Mouse (Mus musculus): ENCODE data around the gene Ptpn1. TPM values are rescaled to one million over a fixed set of nuclear protein-coding genes. Genes with fewer than 3 reads are reported as not detected.

The Ptpn1 gene
- polyA plus RNA-seq, 1 experiment from 2014 or later: 50.8 TPM

DNA sequence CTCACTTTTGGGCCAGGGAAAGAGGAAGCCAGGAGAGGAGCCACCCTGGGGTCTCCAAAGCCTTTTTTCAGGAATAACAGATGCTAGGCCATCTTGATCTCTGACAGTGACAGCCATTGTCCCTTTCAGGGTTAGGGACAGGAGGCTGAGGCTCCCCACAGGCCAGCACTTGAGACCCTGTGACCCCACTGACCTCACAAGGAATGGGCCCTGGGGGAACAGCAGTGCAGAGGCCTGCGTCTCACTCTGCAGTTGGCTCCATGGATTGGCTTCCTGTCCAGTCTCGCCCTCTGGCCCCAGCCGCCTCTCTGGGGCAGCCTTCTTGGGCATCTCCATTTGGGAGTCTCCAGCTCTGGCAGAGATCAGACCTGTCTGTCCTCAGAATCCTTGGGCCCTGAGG lies 76.3 kb downstream of the Ptpn1 start:
- H3K27me3 ChIP-seq (ENCODE audit: control insufficient read depth, insufficient read depth, low read length): no peaks in the 10 kb centered on the region
- no peak for ATAC-seq (replicated peaks; ENCODE audit: extremely low read depth, insufficient read depth, low FRiP score)
- H3K4me2 ChIP-seq (ENCODE audit: low read depth, low read length): no peak overlapping the region
- peaks cover 14% of the 10 kb centered on the region for H3K4me1 ChIP-seq (ENCODE audit: control insufficient read depth, insufficient read depth, low read length)
- H3K9me3 ChIP-seq (replicated peaks; ENCODE audit: control insufficient read depth, low read length): no peaks in the 10 kb centered on the region
- no peak overlapping the region for H3K27ac ChIP-seq (ENCODE audit: low read length)
- H3K4me3 ChIP-seq (ENCODE audit: low read length): no peak overlapping the region
- no peak overlapping the region for H3K9ac ChIP-seq (ENCODE audit: low read length)
- no peaks in the 10 kb centered on the region for H3K36me3 ChIP-seq (ENCODE audit: control insufficient read depth, insufficient read depth)
- 95% methylated on average over 3 of the region's 3 CpGs for WGBS

DNA sequence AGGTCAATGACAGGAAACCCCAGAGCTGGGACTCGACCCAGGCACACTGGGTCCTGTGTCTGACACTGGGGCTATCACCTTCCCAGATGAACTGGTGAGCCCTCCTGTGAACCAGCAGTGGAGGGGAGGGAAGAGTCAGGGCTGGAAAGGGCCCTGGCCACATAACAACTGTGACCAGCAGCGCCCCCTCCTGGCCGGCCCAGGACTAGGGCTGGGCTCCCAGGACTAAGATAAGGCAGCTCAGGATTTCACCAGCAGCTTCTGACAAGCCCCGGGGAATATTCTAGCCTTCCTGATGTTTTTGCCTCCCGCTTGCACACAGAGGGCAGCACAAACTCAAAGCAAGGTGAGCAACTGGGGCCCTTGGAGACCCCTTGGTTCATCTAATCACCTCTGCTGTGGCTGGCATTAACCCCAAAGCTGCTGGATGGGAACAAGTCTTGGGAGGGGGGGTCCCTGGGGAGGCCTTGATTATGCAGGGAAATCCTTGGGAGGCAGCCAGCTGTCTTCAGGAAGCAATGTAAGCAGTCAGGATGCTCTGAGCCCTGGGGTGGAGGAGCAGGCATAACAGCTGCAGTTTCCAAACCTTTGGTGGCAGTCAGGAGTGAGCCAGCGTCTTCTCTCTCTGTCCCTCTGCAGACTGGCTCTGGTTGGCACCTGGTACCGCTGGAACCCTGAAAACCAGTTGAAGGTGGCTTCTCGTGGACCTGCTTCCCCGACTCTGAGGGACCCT lies 78.2 kb downstream of the Ptpn1 start, which contains the start of gene Ripor3:
Ripor3 (minus strand) TSS at position 683 of the 733 bp plus-strand sequence.
- Histone ChIP-seq H3K27me3 (ENCODE audit: control insufficient read depth, insufficient read depth, low read length) (no peaks in the 10 kb centered on the region), H3K27ac (ENCODE audit: low read length) (no peak within 1 kb of the TSS), H3K9ac (ENCODE audit: low read length) (no peak within 1 kb of the TSS), H3K4me1 (ENCODE audit: control insufficient read depth, insufficient read depth, low read length) (peaks cover 14% of the 10 kb centered on the region), H3K4me2 (ENCODE audit: low read depth, low read length) (no peak within 1 kb of the TSS), H3K4me3 (ENCODE audit: low read length) (no peak within 1 kb of the TSS), H3K9me3 (replicated peaks; ENCODE audit: control insufficient read depth, low read length) (no peaks in the 10 kb centered on the region), H3K36me3 (ENCODE audit: control insufficient read depth, insufficient read depth) (no peaks in the 10 kb centered on the region)
- peak; percentile 49 for ATAC-seq (replicated peaks; ENCODE audit: extremely low read depth, insufficient read depth, low FRiP score)
- 32% methylated on average over 9 of the region's 9 CpGs for WGBS

DNA sequence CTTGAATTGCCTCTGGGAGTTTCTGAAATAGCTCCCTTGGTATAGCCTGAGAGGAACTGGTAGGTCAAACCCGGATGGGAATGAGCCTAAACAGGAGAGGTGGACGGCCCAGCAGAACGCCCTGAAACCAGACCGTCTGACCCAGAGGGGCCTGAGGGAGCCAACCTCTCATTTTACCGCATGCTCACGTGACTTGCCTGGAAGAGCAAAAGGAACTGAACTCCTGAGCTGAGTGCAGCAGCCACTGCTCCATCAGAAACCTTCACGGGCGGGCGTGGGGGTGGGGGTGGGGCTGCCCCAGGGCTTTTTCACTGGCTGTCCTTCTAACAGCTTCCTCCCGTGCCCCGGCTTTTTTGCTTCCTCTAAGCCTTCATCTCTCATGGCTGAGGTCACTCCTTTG lies 79.0 kb downstream of the Ptpn1 start:
- Histone ChIP-seq H3K27me3 (ENCODE audit: control insufficient read depth, insufficient read depth, low read length) (no peaks in the 10 kb centered on the region), H3K36me3 (ENCODE audit: control insufficient read depth, insufficient read depth) (no peaks in the 10 kb centered on the region), H3K9ac (ENCODE audit: low read length) (no peak overlapping the region), H3K4me1 (ENCODE audit: control insufficient read depth, insufficient read depth, low read length) (peaks cover 12% of the 10 kb centered on the region), H3K4me2 (ENCODE audit: low read depth, low read length) (no peak overlapping the region), H3K27ac (ENCODE audit: low read length) (no peak overlapping the region), H3K4me3 (ENCODE audit: low read length) (no peak overlapping the region), H3K9me3 (replicated peaks; ENCODE audit: control insufficient read depth, low read length) (no peaks in the 10 kb centered on the region)
- WGBS: 41% methylated on average over 11 of the region's 11 CpGs
- ATAC-seq (replicated peaks; ENCODE audit: extremely low read depth, insufficient read depth, low FRiP score): no peak

DNA sequence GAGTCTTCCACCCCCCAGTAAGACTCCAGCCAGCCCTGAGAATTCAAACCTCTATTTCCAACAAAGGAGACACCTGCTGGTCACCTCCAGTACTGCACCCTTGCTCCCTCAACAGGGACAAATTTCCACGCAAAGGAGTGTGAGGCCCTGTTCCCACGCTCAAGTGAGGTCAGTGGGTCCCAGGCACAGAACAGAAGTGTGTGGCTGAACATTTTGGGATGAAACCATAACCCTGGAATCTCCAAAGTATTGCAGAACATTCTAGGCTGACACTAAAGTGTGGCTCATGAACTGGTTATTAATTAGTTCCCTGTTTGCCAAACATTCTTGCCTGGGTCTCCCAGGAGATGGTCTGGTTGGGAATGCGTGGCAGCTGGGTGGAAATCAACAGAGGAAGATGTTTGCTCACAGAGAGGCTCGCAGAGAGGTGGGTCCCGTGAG lies 85.1 kb downstream of the Ptpn1 start:
- H3K9ac ChIP-seq (ENCODE audit: low read length): no peak overlapping the region
- H3K4me2 ChIP-seq (ENCODE audit: low read depth, low read length): no peak overlapping the region
- peak overlapping the region; percentile 9; the same call in 1 of the 2 replicates for H3K27ac ChIP-seq (ENCODE audit: low read length)
- WGBS: 32% methylated on average over 5 of the region's 5 CpGs
- no peaks in the 10 kb centered on the region for H3K27me3 ChIP-seq (ENCODE audit: control insufficient read depth, insufficient read depth, low read length)
- H3K36me3 ChIP-seq (ENCODE audit: control insufficient read depth, insufficient read depth): no peaks in the 10 kb centered on the region
- peaks cover 11% of the 10 kb centered on the region for H3K4me1 ChIP-seq (ENCODE audit: control insufficient read depth, insufficient read depth, low read length)
- no peaks in the 10 kb centered on the region for H3K9me3 ChIP-seq (replicated peaks; ENCODE audit: control insufficient read depth, low read length)
- no peak overlapping the region for H3K4me3 ChIP-seq (ENCODE audit: low read length)
- no peak for ATAC-seq (replicated peaks; ENCODE audit: extremely low read depth, insufficient read depth, low FRiP score)

DNA sequence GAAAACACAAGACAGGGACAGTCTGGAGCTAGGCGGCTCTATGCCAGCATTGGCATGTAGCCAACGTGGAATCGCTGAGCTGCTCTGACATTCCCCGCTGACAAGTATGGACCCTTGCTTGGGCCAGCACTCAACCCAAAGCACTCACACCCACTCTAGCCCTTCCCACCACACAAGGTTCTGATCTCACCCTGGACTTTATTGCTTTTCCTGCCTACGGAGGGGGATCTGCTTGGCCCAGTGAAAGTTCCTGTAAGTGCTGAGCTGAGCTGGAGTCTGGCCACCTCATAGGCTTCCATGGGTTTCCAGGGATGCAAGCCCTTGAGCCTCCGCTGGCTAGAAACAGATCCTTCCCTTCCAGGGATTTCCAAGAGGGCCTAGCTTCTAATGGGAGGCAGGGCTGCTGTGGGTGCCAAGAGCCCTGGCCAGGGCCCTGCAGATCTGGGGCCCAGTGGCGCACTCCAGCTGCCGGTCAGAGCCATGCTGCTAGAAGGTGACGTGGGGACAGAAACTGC lies 87.4 kb downstream of the Ptpn1 start:
- 41% methylated on average over 9 of the region's 9 CpGs for whole genome bisulfite sequencing

DNA sequence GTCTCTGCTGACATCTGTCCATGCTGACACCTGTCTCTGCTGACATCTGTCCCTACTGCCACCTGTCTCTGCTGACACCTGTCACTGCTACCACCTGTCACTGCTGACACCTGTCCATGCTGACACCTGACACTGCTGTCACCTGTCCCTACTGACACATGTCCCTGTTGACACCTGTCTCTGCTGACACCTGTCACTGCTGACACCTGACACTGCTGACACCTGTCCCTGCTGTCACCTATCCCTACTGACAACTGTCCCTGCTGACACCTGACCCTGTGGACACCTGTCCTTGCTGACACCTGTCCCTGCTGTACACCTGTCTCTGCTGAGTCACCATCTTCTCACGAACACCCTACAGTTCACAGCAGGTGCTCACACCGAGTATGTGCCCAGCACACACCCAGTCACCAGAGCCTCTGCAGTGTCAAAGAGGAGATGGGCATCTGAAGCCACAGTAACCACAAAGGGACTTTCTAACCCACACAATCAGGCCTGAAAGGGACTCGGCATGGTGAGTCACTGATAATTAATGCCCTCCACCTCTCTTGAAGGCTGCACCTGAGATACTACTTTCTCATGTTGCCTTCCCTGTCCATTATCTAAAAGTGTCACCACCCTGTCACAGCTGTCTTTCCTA lies 92.0 kb downstream of the Ptpn1 start:
- Histone ChIP-seq H3K4me1 (ENCODE audit: control insufficient read depth, insufficient read depth, low read length) (peaks cover 15% of the 10 kb centered on the region), H3K4me2 (ENCODE audit: low read depth, low read length) (no peak overlapping the region), H3K36me3 (ENCODE audit: control insufficient read depth, insufficient read depth) (no peaks in the 10 kb centered on the region), H3K27me3 (ENCODE audit: control insufficient read depth, insufficient read depth, low read length) (no peaks in the 10 kb centered on the region), H3K27ac (ENCODE audit: low read length) (no peak overlapping the region), H3K4me3 (ENCODE audit: low read length) (no peak overlapping the region), H3K9me3 (replicated peaks; ENCODE audit: control insufficient read depth, low read length) (peaks cover 6% of the 10 kb centered on the region), H3K9ac (ENCODE audit: low read length) (no peak overlapping the region)
- WGBS: 61% methylated on average over 3 of the region's 3 CpGs
- ATAC-seq (replicated peaks; ENCODE audit: extremely low read depth, insufficient read depth, low FRiP score): no peak

More for the DNA sequence above, 87.4 kb downstream of the Ptpn1 start:
- H3K9ac ChIP-seq (ENCODE audit: low read length): no peak overlapping the region
- H3K4me3 ChIP-seq (ENCODE audit: low read length): no peak overlapping the region
- peaks cover 11% of the 10 kb centered on the region for H3K4me1 ChIP-seq (ENCODE audit: control insufficient read depth, insufficient read depth, low read length)
- no peaks in the 10 kb centered on the region for H3K36me3 ChIP-seq (ENCODE audit: control insufficient read depth, insufficient read depth)
- no peaks in the 10 kb centered on the region for H3K27me3 ChIP-seq (ENCODE audit: control insufficient read depth, insufficient read depth, low read length)
- peak overlapping the region; percentile 77 for H3K27ac ChIP-seq (ENCODE audit: low read length)
- no peak overlapping the region for H3K4me2 ChIP-seq (ENCODE audit: low read depth, low read length)
- ATAC-seq (replicated peaks; ENCODE audit: extremely low read depth, insufficient read depth, low FRiP score): peak; percentile 75
- H3K9me3 ChIP-seq (replicated peaks; ENCODE audit: control insufficient read depth, low read length): no peaks in the 10 kb centered on the region

DNA sequence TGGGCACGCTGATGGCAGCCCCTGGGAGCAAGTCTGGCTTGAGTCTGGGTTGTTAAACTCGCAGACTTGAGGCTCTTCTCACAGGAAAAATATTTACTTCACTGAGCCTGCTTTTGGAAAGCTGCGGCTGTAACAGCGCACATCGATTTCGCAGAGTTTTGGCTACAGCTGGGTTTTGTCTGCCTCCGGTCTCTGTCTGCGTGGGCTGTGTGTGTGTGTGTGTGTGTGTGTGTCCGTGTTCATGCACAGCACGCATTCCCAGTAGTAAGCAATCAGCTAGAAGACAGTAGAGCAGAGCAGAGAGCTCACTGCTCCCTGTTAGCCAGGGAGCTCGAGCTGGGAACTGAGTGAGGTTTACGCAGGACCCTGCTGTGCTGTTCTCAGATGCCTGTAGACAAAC lies 93.3 kb downstream of the Ptpn1 start:
- H3K9ac ChIP-seq (ENCODE audit: low read length): no peak overlapping the region
- H3K27ac ChIP-seq (ENCODE audit: low read length): peak overlapping the region; percentile 71
- H3K4me1 ChIP-seq (ENCODE audit: control insufficient read depth, insufficient read depth, low read length): peaks cover 4% of the 10 kb centered on the region; the same call in 1 of the 2 replicates
- ATAC-seq (replicated peaks; ENCODE audit: extremely low read depth, insufficient read depth, low FRiP score): peak; percentile 49; the same call in 1 of the 2 replicates
- no peaks in the 10 kb centered on the region for H3K36me3 ChIP-seq (ENCODE audit: control insufficient read depth, insufficient read depth)
- no peaks in the 10 kb centered on the region for H3K27me3 ChIP-seq (ENCODE audit: control insufficient read depth, insufficient read depth, low read length)
- H3K9me3 ChIP-seq (replicated peaks; ENCODE audit: control insufficient read depth, low read length): peaks cover 7% of the 10 kb centered on the region
- H3K4me3 ChIP-seq (ENCODE audit: low read length): no peak overlapping the region
- 56% methylated on average over 12 of the region's 12 CpGs for WGBS
- H3K4me2 ChIP-seq (ENCODE audit: low read depth, low read length): no peak overlapping the region

DNA sequence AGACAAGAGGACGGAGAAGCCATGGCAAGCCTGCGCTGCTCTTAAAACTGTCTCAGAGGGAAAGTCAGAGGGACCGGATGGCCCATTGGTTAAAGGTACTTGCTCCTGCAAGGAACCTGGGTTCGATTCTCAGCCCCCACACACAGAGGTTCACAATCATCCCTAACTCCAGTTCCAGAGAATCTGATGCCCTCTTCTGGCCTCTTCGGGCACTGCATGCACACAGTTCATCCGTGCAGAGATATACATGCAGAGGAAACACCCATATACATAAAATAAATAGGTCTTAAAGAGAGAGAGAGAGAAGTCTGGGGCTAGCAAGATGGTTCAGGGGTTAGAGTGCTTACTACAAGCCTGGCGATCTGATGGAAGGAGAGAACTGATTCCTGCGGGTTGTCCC lies 94.0 kb downstream of the Ptpn1 start:
- no peak overlapping the region for H3K4me3 ChIP-seq (ENCODE audit: low read length)
- H3K27ac ChIP-seq (ENCODE audit: low read length): peak overlapping the region; percentile 48
- no peak for ATAC-seq (replicated peaks; ENCODE audit: extremely low read depth, insufficient read depth, low FRiP score)
- H3K4me1 ChIP-seq (ENCODE audit: control insufficient read depth, insufficient read depth, low read length): peaks cover 4% of the 10 kb centered on the region; the same call in 1 of the 2 replicates
- no peaks in the 10 kb centered on the region for H3K27me3 ChIP-seq (ENCODE audit: control insufficient read depth, insufficient read depth, low read length)
- H3K4me2 ChIP-seq (ENCODE audit: low read depth, low read length): no peak overlapping the region
- no peaks in the 10 kb centered on the region for H3K36me3 ChIP-seq (ENCODE audit: control insufficient read depth, insufficient read depth)
- 90% methylated on average over 8 of the region's 8 CpGs for WGBS
- no peak overlapping the region for H3K9ac ChIP-seq (ENCODE audit: low read length)
- peaks cover 7% of the 10 kb centered on the region for H3K9me3 ChIP-seq (replicated peaks; ENCODE audit: control insufficient read depth, low read length)

DNA sequence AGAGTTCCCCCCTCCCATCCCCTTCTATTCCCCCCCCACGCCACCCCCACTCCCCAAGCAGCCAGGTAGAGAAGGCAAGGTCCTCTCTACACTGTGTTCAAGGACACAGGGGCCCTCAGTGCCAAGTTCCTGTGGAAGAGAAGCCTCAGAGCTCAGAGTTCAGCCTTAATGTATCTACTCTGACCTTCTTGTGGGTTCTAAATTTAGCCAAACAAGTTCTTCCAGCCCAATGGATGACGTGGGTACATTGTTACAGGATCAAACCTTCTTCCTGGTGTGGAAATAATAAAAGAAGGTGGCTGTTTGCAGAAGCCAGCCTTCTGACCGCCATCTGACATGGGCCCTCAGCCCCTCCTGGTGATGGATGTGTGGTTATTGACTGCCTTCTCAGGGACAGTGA lies 94.6 kb downstream of the Ptpn1 start:
- no peak overlapping the region for H3K9ac ChIP-seq (ENCODE audit: low read length)
- ATAC-seq (replicated peaks; ENCODE audit: extremely low read depth, insufficient read depth, low FRiP score): no peak
- H3K4me2 ChIP-seq (ENCODE audit: low read depth, low read length): no peak overlapping the region
- H3K4me3 ChIP-seq (ENCODE audit: low read length): no peak overlapping the region
- H3K9me3 ChIP-seq (replicated peaks; ENCODE audit: control insufficient read depth, low read length): peaks cover 7% of the 10 kb centered on the region
- H3K27ac ChIP-seq (ENCODE audit: low read length): no peak overlapping the region
- no peaks in the 10 kb centered on the region for H3K27me3 ChIP-seq (ENCODE audit: control insufficient read depth, insufficient read depth, low read length)
- H3K36me3 ChIP-seq (ENCODE audit: control insufficient read depth, insufficient read depth): no peaks in the 10 kb centered on the region
- WGBS: 42% methylated on average over 3 of the region's 3 CpGs
- H3K4me1 ChIP-seq (ENCODE audit: control insufficient read depth, insufficient read depth, low read length): peaks cover 4% of the 10 kb centered on the region; the same call in 1 of the 2 replicates
